ENCODE assay signal across 20 mouse cellular contexts in the genomic region with DNA sequence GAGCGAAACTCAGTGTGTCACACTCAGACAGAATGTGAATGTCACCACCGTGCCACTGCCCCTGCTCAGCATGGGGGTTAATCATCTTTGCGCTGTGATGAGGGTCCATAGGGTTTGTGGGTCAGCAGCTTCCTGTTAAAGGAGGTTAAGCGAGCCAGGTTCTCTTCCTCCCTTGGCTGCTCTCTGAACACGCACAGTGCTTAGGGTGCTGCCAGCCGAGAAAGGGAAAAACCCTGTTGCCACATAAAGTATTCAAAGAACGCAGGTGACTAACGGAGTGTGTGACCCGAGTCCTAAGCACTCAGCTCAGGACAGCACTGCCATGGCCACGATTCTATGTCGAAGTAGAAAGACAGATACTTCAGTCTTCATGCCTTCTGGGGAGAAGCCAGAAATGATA.
DNase-seq lines count a peak whose midpoint lies in the region; ATAC-seq and TF ChIP-seq lines count a peak whose summit lies in the region.
"Had no signal": no experiment of that assay in that cellular context is flagged by ENCODE, and none has a peak within 500 bp of the region (broad histone marks: within the 10 kb centered on the region; RNA-seq: fewer than 3 reads in every experiment).

No protein-coding gene starts in this region.

- no peak overlapping the region for H3K9ac ChIP-seq in heart, embryonic 11.5 days (ENCODE audit: low read depth, low read length)
- no peak overlapping the region for H3K9ac ChIP-seq in forebrain, embryonic 16.5 days (replicated peaks; ENCODE audit: low read depth, low read length)
- H3K9ac ChIP-seq: embryonic facial prominence, embryonic 15.5 days; forebrain, embryonic 15.5 days had no signal

- H3K4me1 ChIP-seq in heart, embryonic 11.5 days (ENCODE audit: control insufficient read depth, insufficient read depth, low read length): no peaks in the 10 kb centered on the region; the same call in 1 of the 2 replicates
- no peaks in the 10 kb centered on the region for H3K4me1 ChIP-seq in kidney, adult 2 months (ENCODE audit: control insufficient read depth, insufficient read depth, low read length)
- no peaks in the 10 kb centered on the region for H3K4me1 ChIP-seq in forebrain, embryonic 16.5 days (replicated peaks; ENCODE audit: control insufficient read depth, insufficient read depth, low read length)
- H3K4me1 ChIP-seq: forebrain, embryonic 15.5 days had no signal

- POLR2A ChIA-PET in Patski (lab: Charles Lee): no interaction called here

- no peak for ATAC-seq in heart, embryonic 11.5 days (replicated peaks; ENCODE audit: insufficient number of reproducible peaks, low FRiP score, low TSS enrichment)
- peak; percentile 85 for ATAC-seq in Patski
- ATAC-seq in forebrain, embryonic 16.5 days: no peak
- ATAC-seq: forebrain, embryonic 15.5 days had no signal

- no peaks in the 10 kb centered on the region for H3K36me3 ChIP-seq in heart, embryonic 11.5 days (ENCODE audit: control insufficient read depth, insufficient read depth, low read length)
- H3K36me3 ChIP-seq in kidney, adult 2 months (ENCODE audit: control insufficient read depth, insufficient read depth, low read length): no peaks in the 10 kb centered on the region
- no peaks in the 10 kb centered on the region for H3K36me3 ChIP-seq in forebrain, embryonic 16.5 days (ENCODE audit: control insufficient read depth, insufficient read depth)
- H3K36me3 ChIP-seq: embryonic facial prominence, embryonic 15.5 days; forebrain, embryonic 15.5 days; G1E had no signal

- H3K4me2 ChIP-seq in heart, embryonic 11.5 days: no peak overlapping the region
- no peak overlapping the region for H3K4me2 ChIP-seq in forebrain, embryonic 16.5 days (ENCODE audit: low read length)
- H3K4me2 ChIP-seq: embryonic facial prominence, embryonic 15.5 days; forebrain, embryonic 15.5 days had no signal

- no peaks in the 10 kb centered on the region for H3K9me3 ChIP-seq in heart, embryonic 11.5 days (replicated peaks; ENCODE audit: control insufficient read depth, low read length)
- H3K9me3 ChIP-seq in forebrain, embryonic 16.5 days (ENCODE audit: control insufficient read depth, low read length): no peaks in the 10 kb centered on the region
- H3K9me3 ChIP-seq: embryonic facial prominence, embryonic 15.5 days; forebrain, embryonic 15.5 days had no signal

- 0 out of 2 replicates have a peak overlapping the region, but pooled peaks have one; percentile 47 for H3K27ac ChIP-seq in heart, embryonic 11.5 days (ENCODE audit: low read depth, low read length)
- no peak overlapping the region for H3K27ac ChIP-seq in kidney, adult 2 months (ENCODE audit: insufficient read depth, low read depth, low read length)
- H3K27ac ChIP-seq in forebrain, embryonic 16.5 days (ENCODE audit: low read length): no peak overlapping the region
- H3K27ac ChIP-seq: forebrain, embryonic 15.5 days; heart, adult 2 months; hindbrain, postnatal 0 days had no signal

- H3K4me3 ChIP-seq in heart, embryonic 11.5 days (ENCODE audit: low read depth, low read length): no peak overlapping the region
- H3K4me3 ChIP-seq in kidney, adult 2 months (ENCODE audit: insufficient read depth, low read depth, low read length): no peak overlapping the region
- H3K4me3 ChIP-seq in forebrain, embryonic 16.5 days (replicated peaks; ENCODE audit: low read length): no peak overlapping the region
- H3K4me3 ChIP-seq: embryonic facial prominence, embryonic 15.5 days; erythroblast, embryonic 14.5 days; forebrain, embryonic 15.5 days; heart, adult 2 months had no signal

- no peaks in the 10 kb centered on the region for H3K27me3 ChIP-seq in heart, embryonic 11.5 days (ENCODE audit: control insufficient read depth, insufficient read depth, low read length)
- no peaks in the 10 kb centered on the region for H3K27me3 ChIP-seq in kidney, adult 2 months (replicated peaks; ENCODE audit: control insufficient read depth, insufficient read depth, low read length)
- no peaks in the 10 kb centered on the region for H3K27me3 ChIP-seq in Patski
- no peaks in the 10 kb centered on the region for H3K27me3 ChIP-seq in forebrain, embryonic 16.5 days (replicated peaks; ENCODE audit: control insufficient read depth, insufficient read depth, low read length)
- H3K27me3 ChIP-seq: embryonic facial prominence, embryonic 15.5 days; forebrain, embryonic 15.5 days had no signal

- TF ChIP-seq POLR2A in kidney, adult 2 months (IDR thresholded peaks at IDR 0.05; ENCODE audit: low read depth, low read length): no peak

- CTCF ChIA-PET in Patski (lab: Charles Lee): interaction anchor here (0.9 to 1.4 kb wide), 3 partner anchors 17 to 66 kb away, joined by 3 to 4 read pairs (median 3); no protein-coding TSS in a partner anchor

- no peak for TF ChIP-seq CTCF in kidney, adult 2 months (conservative IDR thresholded peaks at IDR 0.05; ENCODE audit: insufficient read depth, insufficient read length, low read depth, low read length)
- TF ChIP-seq CTCF in Patski (IDR thresholded peaks at IDR 0.05): no peak

- WGBS in heart, embryonic 11.5 days (ENCODE audit: insufficient replicate concordance): 81% methylated on average over 11 of the region's 11 CpGs
- WGBS in kidney, adult 2 months: 52% methylated on average over 11 of the region's 11 CpGs
- WGBS in forebrain, embryonic 16.5 days: 86% methylated on average over 11 of the region's 11 CpGs

- in situ Hi-C loops in Patski (cut with MboI; ENCODE audit: low pct_unique_long_range_greater_than_20kb): no loop called here

- no peak for DNase-seq in heart, adult 9 months (ENCODE audit: low spot score in 2 of 2)
- DNase-seq in kidney, adult 2 months: peak; percentile 3
- no peak for DNase-seq in kidney, adult 11 months
- DNase-seq in A20 (ENCODE audit: low read depth, low spot score): peak; percentile 89
- no peak for DNase-seq in Patski (ENCODE audit: low read depth, low spot score)
- DNase-seq in thymus, adult 18-20 months: no peak
- DNase-seq: adrenal gland, postnatal 10 days; cerebellum, adult 11 months; cerebellum, adult 8-10 months; cerebellum, postnatal 25 days; gastrocnemius, postnatal 14 days; kidney, adult 18-20 months had no signal

Comparison
In these comparisons a context has a peak if more than half of its experiments do, and no peak if none do; other contexts are left out.
1. DNase-seq: peak in kidney, adult 2 months (single experiment) and A20 (single experiment); none in heart, adult 9 months (0 of 2), kidney, adult 11 months (single experiment), Patski (single experiment) and thymus, adult 18-20 months (0 of 2).